Mouse (Mus musculus) frontal cortex, adult 2 months (tissue): ENCODE results near the gene Tmem163. TPM values are rescaled to one million over a fixed set of nuclear protein-coding genes. Genes with fewer than 3 reads are reported as not detected.

Experiments
- DNase-seq, 2 experiments: peaks; one replicate each; pipeline ENCODE4 v3.0.0; 2022; ENCODE audit warnings: low spot score in 1 of 2; ENCODE audit errors: extremely low spot score in 1 of 2
- polyA plus RNA-seq: library from polyadenylated mRNA; depleted of rRNA; stranded (reverse); fragments of >200 nt; gene quantifications from 2 replicates; pipeline ENCODE4 v1.2.3, GENCODE M21; 2012

Gene Tmem163
- polyA plus RNA-seq, 1 experiment = 48.3 TPM

DNA sequence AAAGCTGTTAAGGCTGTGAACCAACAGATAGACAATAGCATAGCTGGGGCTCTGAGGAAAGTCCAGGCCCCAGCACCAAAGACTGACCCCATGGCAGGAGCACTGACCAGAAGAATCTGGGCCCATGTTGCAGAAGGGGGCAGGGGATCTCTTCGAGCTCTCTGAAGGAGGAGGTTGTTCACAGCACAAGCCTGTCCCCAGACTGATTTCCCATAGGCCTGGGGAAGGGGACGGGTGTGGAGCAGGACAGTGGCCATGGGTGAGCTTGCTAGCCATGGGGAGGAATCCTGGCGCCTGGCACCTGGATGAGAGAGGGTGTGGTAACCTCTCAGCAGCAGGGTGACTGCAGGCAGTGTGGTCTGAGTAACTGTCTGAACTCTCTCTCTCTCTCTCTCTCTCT, 103.2 kb downstream of the Tmem163 start:
- DNase-seq = no peak

DNA sequence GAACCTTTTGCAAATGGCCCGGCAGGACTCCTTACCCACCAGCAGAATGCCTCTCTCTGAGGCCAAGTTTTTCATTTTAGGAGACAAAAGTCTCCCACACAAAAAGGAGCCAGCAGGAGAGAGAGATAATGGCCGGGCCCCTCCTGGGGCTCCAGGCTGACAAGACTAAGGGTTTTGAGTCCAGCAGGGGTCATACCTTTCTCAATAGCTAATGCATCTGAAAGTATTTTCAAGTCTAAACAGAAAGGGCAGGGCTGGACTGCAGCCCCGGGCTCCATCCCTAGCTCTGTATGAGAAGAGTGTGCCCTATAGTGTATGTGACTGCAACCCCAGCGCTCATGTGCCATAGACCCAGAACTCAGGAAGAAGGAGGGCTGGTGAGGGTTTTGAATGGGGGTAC, 103.7 kb downstream of the Tmem163 start:
- no peak for DNase-seq

DNA sequence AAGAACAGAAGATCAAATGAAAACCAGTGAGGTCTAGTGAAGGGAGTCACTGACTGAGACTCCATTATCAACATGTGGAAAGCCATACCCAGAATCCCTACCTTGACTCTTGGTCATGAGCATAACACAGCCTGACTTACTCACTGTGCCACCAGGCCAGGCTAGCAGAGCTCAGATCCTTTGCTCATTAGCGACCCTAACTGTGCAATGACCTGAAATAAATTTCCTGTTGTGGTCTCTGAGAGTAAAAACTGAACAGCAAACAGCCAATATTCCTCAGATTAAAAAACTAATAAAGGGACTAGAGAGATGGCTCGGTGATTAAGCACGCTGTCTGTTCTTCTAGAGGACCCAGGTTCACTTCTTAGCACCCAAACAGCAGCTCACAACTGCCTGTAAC, 106.2 kb downstream of the Tmem163 start:
- no peak for DNase-seq

DNA sequence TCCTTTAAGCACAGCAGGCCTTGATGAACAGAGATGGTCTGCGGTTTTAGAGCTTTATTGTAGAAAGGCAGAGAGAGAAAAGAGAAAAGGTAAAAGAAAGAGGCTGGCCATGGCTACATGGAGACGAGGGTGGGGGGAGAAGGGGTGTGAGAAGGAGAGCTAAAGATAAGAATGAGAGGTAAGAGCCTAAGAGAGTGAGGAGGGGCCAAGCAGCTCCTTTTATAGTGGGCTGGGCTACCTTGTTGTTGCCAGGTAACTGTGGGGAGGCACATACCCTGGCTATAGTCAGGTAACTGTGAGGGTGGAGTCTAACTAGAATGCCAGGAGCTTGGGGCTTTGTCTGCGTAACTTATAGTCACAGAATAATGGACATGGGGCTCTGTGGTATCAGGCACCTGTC, 110.7 kb downstream of the Tmem163 start:
- DNase-seq = no peak

DNA sequence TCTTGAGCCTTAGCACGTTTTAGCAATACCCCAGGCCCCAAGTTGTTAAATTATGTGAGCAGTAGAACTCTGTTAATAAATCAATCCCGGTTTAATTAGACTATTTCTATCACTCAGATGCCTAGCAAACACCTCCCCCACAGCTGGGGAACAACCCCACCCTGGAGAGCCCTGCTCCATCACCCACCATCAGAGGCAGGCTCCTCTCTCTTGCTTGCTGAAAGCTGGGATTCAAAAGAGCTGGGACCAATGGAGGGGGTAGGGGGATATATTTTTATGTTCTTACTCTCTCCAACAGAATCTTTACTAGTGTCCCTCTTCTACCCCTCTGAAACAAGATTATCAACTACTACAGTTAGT, 122.9 kb downstream of the Tmem163 start:
- DNase-seq = no peak

DNA sequence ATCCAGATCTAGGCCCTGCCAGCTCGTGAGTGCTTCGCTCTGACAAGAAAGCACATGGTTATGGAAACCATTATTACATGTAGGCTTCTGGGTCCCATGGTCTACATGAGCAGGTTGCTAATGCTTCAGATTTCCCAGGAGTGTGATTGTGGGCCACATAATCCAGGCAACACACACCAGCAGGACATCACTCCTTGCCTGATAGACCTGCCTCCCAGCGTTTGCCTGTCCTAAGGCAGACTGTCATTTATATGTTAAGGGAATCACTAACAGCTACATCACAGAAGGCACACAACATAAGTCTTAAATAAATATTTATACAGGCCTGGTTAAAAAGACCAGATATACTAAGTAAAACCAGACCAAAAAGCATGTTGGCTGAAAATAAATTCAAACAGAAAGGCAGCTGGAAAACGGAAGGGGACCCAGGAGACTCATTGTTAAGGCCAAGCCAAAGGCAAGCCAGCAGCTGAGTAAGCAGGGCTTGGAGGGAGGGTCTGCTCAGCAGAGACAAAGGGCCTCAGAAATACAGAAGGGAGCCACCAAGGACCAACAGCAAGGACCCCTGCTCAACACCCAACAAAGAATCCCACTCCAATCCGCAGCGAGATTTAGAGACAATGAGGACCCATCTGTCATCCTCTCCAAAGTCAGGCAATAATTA, 123.4 kb downstream of the Tmem163 start:
- DNase-seq = no peak

DNA sequence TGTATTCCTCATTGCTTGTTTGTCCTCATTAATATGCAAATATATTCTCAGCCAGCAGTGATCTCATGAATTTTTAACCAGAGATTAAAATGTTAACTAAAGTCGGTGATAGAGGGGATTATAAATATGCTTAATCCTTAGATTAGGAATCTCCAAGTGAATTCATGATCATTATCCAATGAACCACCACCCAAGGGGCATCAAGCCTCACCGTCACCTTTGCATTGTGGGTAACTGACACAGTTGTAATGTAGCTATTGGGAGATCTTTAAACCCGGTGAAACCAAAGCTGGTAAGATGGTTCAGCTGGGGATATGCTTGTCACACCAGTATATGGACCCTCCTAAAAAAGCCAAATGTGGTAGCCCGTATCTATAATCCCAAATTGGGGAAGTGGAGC, 131.3 kb downstream of the Tmem163 start:
- DNase-seq = no peak

DNA sequence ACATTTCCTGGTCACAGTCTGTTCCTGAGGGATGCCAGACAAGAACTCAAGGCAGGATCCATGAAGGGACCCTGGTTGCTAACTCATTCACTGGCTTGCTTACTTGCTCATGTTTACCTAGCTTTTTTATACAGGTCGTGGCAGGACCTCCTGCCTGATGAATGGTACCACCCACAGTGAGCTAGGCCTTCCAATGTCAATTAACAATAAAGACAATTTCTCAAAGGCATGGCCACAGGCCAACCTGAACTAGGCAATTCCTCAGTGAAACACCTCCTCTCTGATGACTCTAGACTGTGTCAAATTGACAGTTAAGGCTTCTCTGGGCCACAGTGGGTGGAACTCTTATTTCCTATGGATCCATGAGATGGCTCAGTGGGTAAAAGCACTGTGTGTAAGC, 136.6 kb downstream of the Tmem163 start:
- no peak for DNase-seq

DNA sequence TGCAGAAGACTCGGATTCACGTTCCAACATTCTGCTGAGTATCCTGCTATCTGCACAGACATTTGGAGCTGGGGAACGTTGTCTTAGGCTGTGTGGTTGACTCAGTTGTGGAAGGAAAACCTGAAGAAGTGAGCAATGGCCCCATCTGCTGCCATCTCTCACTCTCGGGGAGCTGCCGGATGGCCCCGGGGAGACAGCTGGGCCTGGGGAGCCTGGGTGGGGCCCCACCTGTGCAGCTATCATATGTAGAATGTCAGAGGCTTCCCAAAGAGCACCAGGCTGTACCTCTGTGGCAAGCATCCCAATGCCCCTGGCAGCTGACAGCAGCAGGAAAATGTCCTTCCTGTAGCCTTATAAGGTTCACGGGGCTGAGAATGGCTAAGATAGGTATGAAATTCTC, 137.4 kb downstream of the Tmem163 start:
- peak; percentile 4 to 16 for DNase-seq

DNA sequence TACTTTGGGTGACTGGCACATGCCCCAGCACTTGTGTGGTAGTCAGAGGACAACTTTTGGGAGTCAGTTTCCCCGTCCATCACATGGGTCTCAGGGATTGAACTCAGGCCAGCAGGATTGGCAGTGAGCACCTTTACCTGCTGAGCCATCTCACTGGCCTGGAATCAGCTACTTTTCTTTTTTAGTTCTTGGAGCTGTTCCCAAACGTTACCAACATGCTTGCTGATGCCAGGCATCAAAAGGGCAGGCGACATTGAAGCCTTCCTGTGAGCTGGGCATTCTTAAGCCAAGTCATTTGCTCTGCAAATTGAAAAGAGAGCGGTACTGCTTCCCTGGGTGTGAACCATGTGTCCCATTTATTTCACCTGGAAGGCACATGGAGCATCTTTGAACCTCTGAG, 137.8 kb downstream of the Tmem163 start:
- no peak for DNase-seq

DNA sequence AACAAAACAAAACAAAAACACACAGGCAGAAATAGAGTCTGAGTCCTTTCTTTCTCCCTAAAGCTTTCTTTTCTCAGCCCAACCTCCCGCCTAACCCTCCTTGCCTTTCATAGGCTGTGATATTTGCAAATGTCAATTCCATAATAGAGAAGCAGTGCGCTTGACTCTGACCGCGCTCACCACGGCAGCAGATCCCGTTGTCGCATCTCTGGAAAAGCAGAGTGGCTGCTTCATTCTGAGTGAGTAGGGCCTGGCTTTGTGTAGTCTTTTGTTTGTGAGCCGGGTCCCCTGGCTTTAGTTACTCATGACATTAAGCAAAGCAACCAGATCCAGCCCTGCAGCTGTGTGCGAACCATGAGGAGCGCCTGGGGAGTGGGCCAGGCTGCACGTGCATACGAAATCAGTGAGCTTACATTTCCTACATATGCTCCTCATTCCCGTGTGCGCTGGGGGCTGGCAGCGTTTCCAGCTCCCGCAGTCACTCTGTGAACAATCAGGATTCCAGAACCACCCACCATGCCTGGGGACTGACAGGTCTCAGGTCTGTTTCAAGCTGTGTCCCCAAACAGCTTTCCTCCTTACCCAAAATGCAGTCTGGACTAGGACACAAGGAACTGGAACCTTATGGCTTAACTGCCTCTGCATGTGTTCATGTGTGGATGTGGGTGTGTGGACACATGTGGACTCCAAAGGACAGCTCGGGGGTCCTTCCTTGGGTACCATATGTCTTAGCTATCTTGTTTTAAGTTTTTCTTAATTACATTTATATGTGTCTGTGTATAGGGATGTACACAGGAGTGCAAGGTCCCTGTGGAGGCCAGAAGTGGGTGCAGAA, 141.9 kb downstream of the Tmem163 start:
- DNase-seq = peak in 1 of 2 experiments; percentile 15

DNA sequence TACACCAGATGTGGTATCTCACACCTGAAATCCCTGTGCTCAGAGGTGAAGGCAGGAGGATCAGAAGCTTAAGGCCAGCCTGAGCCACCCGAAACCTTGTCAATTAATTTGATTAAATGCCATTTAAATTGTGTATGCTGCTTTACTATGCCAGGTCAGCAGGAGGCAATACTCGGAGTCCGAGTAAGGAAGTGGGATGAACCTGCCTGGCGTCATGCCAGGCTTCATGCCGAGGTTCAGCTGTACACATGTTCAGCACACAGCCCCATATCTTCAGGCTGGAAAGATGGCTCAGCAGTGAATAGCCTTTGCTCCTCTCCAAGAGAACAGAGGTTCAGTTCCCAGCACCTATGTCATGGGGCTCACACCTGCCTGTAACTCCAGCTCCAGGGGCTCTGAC, 142.9 kb downstream of the Tmem163 start:
- no peak for DNase-seq

DNA sequence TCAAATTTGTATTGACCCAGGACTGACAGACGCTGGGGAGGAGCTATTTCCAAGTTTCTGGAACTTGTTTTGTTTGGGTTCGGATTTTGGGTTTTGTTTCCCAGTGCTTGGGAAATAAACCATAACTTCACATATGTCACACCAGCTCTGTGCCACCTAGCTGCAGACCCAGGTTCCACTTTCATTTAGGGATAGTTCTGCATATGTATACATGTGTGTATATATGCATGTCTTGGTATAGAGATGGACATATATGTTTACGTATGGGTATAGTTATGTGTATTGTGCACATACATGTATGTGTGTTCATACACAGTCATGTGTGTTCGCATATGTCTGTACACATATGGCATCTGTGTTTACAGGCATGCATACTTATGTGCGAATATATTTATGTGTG, 147.6 kb downstream of the Tmem163 start:
- no peak for DNase-seq

DNA sequence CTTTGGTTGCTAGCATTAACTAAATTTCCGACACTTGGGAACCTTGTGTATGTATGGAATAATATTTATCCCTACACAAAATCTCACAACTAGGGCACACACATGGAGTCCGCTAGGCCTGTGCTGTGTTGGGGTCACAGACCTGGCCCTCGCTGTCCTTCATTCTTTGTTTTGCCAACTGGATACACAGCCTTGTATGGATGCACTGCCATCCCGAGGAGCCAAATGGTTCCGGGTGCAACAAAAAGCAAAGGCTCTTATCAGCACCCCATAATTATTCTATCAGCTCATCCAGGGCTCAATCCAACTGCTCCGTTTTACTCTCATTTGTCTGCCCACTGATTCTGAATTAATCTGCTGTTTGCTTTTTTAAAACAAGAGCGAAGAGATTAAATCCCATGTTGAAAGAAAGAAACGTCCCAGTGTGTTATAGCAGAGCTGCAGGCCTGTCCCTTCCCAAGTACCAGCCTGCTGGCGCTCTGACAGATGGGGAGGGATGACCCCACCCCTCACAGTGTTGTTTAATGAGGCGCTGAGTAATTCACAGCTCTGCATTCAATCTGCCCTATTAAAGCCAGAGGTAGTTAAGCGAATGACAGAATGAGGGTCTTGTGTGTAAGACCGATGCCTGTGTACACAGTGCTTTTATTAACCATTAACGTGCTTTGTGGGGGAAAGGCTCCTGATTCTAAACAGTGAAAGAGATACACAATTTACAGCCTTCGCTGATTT, 148.3 kb downstream of the Tmem163 start:
- DNase-seq = peak in 1 of 2 experiments; percentile 27

DNA sequence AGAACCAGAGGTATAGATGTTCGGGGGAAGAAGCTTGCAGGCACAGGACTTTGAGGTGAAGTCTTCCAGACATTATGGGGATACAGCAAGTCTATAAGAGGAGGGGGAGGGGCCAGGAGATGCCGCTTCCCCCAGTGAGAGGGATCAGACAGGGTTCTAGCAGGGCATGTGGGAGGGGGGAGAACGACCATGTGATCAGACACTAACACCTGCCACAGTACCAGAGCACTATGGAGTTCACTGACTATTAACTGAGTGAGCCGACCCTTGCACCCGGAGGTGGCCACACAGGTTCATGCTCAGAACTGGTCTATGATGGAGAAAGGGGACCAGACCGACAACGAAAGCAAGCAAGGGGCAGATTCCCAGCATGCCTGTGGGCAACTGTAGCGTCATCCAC, 156.0 kb downstream of the Tmem163 start:
- no peak for DNase-seq

DNA sequence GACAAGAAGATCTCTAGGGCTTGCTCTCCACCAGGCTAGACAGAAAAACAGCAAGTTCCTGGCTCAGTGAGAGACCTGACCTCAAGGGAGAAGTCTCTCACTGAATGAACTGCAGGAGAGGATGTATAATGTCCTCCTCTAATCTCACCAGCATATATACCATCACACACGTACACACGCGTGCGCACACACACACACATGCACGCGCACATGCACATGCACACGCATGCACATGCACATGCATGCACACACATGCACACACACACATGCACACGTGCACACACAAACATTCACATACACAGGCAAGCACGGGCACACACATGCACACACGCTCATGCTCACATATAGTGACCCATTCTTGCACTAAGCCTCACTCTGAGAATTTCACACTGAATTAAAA, 164.5 kb downstream of the Tmem163 start:
- no peak for DNase-seq

DNA sequence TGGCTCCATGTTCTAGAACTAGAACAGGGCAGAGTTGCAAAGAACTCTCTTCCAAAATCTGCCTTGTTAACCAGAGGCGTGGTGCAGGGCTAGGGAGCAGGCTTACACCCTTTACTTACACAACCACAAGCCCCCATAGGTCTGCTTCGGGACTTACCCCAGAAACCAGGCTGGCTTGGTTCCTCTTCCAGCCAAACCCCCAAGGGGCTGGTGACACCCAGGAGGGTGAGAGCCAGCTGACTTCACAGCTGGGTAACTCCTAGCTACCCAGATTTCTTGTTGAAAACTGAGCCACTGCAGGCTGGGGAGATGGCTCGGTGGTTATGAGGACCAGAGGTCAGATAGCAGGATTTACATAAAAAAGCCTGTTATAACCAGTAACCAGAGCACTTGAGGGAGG, 164.9 kb downstream of the Tmem163 start:
- DNase-seq = no peak

DNA sequence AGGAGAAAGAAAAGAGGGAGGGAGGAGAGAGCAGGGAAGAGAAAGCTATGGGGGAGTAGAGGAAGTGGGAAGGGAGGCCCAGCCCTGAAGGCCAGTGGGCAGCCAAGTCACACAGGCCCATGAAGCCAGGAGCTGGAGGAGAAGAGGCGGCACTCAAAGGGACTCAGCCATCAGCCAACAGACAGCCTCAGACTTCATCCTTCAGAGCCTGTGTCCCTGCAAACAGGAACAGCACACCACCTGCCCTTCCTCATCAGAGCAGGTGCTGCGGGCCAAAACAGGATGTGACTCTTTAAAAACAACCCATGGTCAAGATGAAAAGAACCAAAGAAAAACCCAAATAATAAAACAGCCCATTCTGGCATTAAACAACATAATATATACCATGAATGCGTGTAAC, 165.7 kb downstream of the Tmem163 start:
- no peak for DNase-seq

DNA sequence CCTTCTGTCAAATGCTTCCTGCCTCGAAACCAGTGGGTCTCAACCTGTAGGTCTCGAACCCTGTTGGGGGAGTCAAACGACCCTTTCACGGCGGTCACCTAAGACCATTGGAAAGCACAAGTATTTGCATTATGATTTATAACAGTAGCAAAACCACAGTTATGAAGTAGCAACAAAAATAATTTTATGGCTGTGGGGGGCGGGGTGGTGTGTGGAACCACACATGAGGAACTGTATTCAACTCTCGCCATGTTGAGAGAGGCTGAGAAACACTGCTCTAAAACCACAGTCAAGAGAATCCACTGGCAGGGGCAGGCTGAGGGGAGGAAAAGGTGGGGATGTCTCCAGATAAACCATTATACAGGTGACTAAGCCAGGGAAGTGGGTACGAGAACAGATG, 166.2 kb downstream of the Tmem163 start:
- no peak for DNase-seq

DNA sequence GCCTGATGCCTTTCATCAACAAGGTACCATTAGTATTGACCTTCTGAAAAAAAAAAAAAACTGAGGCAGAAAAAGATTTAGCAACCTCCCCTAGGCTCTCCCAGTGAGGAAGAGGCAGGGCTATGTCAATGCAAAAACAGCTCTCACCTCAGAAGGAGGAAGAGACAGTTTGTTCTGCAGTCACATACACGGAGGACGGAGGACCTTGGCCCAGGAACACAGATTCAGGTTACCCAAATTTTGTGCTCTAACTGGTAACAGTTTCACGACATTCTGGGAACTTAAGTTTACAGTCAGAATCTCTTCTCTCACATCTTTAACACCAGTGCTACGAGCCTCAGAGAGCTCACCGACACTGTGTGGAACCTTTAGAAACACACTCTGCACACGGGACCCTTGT, 166.6 kb downstream of the Tmem163 start:
- no peak for DNase-seq

DNA sequence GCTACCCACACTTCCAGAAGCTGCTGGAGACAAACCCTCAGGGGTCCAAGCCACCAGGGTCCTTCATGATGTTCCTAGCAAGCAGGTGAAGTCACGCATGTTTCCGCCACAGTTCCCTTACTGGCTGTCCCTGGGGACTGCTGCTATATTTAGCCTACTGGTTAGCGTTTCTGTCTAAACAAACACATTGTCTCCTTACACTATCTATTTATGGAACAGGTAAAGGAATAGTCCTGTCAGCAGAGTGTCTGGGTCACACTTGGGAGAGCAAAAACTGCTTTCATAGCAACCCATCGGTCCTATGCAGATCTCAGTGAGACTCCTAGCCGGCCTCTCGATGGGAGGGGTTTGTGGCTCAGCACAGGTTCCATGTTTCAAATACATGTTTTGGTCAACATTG, 168.0 kb downstream of the Tmem163 start:
- DNase-seq = no peak

DNA sequence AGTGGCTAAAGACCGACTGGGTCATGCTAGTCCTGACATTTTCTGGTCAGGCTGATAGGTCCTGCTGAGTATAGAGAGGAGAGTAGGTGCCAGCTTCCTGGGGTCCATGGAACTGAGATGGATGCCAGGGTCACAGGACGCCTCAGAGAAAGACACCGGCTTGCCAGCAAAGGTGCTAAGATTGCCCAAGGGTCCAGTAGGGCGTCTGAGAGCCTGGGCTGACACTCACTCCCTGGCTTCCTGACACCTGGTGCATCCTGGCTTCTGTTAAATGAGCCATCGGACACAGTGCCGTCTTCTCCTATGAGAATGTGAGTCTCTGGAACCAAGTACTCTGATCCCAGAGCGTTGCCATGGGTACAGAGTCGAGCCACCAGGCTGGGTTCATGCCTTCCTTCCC, 170.4 kb downstream of the Tmem163 start:
- no peak for DNase-seq
